Mouse (Mus musculus) liver, adult 2 months (tissue): ENCODE data around the gene Gm8947.

Experiments
- CTCF ChIP-seq: fragments of 200-500 bp; IDR thresholded peaks from 2 replicates; pipeline ENCODE4 v1.5.1; 2011; ENCODE audit warnings: low read depth, low read length, control low read depth
- POLR2A ChIP-seq: fragments of 200-500 bp; IDR thresholded peaks from 2 replicates; pipeline ENCODE4 v1.6.1; 2011; ENCODE audit warnings: low read length, control low read depth; ENCODE audit not compliant: insufficient read depth; ENCODE audit errors: extremely low read depth

- no peak for TF ChIP-seq POLR2A
- TF ChIP-seq CTCF, result no peak
Measured at GRCm38 (mm10) chr1:151178505-151179083, 13.6 kb upstream of the Gm8947 start.
